Mouse (Mus musculus): ENCODE measurements around the gene Arhgap21. TPM values are rescaled to one million over a fixed set of nuclear protein-coding genes. Genes with fewer than 3 reads are reported as not detected.

Gene Arhgap21
- polyA plus RNA-seq, 1 experiment, result 82.7 TPM

- Histone ChIP-seq H3K4me3 (ENCODE audit: insufficient read depth, low read length) (no peak overlapping the region), H3K27ac (ENCODE audit: insufficient read depth, low read length) (no peak overlapping the region), H3K4me1 (ENCODE audit: control insufficient read depth, insufficient read depth, low read length) (peaks cover 7% of the 10 kb centered on the region)
- TF ChIP-seq CTCF (IDR thresholded peaks at IDR 0.05; ENCODE audit: borderline replicate concordance, insufficient read depth, low read length) (no peak), POLR2A (IDR thresholded peaks at IDR 0.05; ENCODE audit: low read depth, low read length) (no peak)
These were observed 40.2 kb downstream of the Arhgap21 start for GRCm38 (mm10) chr2:20928454-20928853.

GRCm38 (mm10) chr2:20924938-20925337 is 43.7 kb downstream of the Arhgap21 start:
- Histone ChIP-seq H3K4me3 (ENCODE audit: insufficient read depth, low read length) (no peak overlapping the region), H3K4me1 (ENCODE audit: control insufficient read depth, insufficient read depth, low read length) (peaks cover 7% of the 10 kb centered on the region), H3K27ac (ENCODE audit: insufficient read depth, low read length) (peak overlapping the region; percentile 6; the same call in 1 of the 2 replicates)
- TF ChIP-seq CTCF (IDR thresholded peaks at IDR 0.05; ENCODE audit: borderline replicate concordance, insufficient read depth, low read length), result no peak
- TF ChIP-seq POLR2A (IDR thresholded peaks at IDR 0.05; ENCODE audit: low read depth, low read length), result no peak

DNA sequence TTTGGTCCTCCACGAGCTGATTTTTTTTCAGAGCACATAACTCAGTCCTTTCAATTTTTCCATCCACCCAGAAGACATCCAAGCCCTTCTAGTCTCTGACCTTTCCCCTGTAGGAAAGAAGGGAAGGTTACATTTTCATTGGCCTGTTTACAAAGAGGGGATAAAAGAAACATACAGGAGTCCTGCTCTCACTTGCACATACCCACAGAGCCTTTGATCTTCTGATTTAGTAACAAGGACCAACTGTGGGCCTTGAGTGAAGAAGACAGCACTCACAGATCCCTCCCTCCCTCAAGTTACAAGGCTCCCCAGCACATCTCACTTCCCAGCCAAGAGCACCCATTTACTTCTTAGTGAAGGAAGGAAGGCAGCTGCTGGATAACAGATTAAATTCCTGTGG is 46.3 kb downstream of the Arhgap21 start:
- Histone ChIP-seq H3K4me1 (ENCODE audit: control insufficient read depth, insufficient read depth, low read length) (peaks cover 7% of the 10 kb centered on the region), H3K4me3 (ENCODE audit: insufficient read depth, low read length) (no peak overlapping the region), H3K27ac (ENCODE audit: insufficient read depth, low read length) (no peak overlapping the region)
- TF ChIP-seq POLR2A (IDR thresholded peaks at IDR 0.05; ENCODE audit: low read depth, low read length) (no peak), CTCF (IDR thresholded peaks at IDR 0.05; ENCODE audit: borderline replicate concordance, insufficient read depth, low read length) (no peak)

GRCm38 (mm10) chr2:20921558-20921957 is 47.1 kb downstream of the Arhgap21 start:
- Histone ChIP-seq H3K4me1 (ENCODE audit: control insufficient read depth, insufficient read depth, low read length) (peaks cover 4% of the 10 kb centered on the region; the same call in 1 of the 2 replicates), H3K27ac (ENCODE audit: insufficient read depth, low read length) (no peak overlapping the region), H3K4me3 (ENCODE audit: insufficient read depth, low read length) (no peak overlapping the region)
- TF ChIP-seq CTCF (IDR thresholded peaks at IDR 0.05; ENCODE audit: borderline replicate concordance, insufficient read depth, low read length), result no peak
- TF ChIP-seq POLR2A (IDR thresholded peaks at IDR 0.05; ENCODE audit: low read depth, low read length), result no peak

DNA sequence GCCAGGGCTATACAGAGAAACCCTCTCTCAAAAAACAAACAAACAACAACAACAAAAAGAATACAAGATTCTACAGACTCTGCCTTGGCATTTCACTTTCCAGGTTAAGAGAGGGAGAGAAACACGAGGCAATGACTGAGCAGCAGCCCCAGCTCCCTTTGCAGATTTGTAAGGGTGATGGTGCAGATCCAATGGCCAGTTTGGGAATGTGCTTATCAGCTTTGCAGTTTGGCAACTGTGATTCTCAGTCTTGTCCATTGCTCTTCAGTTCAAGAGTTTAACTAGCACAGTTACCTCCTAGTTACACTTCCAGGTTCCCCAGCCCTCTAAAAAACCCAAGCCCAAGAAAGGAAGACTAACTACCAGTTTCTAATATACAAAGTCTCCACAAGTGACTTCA is 47.7 kb downstream of the Arhgap21 start:
- TF ChIP-seq CTCF (IDR thresholded peaks at IDR 0.05; ENCODE audit: borderline replicate concordance, insufficient read depth, low read length) (no peak), POLR2A (IDR thresholded peaks at IDR 0.05; ENCODE audit: low read depth, low read length) (no peak)
- H3K27ac ChIP-seq (ENCODE audit: insufficient read depth, low read length), result no peak overlapping the region
- peaks cover 3% of the 10 kb centered on the region; the same call in 1 of the 2 replicates for H3K4me1 ChIP-seq (ENCODE audit: control insufficient read depth, insufficient read depth, low read length)
- H3K4me3 ChIP-seq (ENCODE audit: insufficient read depth, low read length), result no peak overlapping the region

GRCm38 (mm10) chr2:20914531-20915320 is 54.0 kb downstream of the Arhgap21 start:
- no peak overlapping the region for H3K27ac ChIP-seq (ENCODE audit: insufficient read depth, low read length)
- TF ChIP-seq CTCF (IDR thresholded peaks at IDR 0.05; ENCODE audit: borderline replicate concordance, insufficient read depth, low read length), result no peak
- TF ChIP-seq POLR2A (IDR thresholded peaks at IDR 0.05; ENCODE audit: low read depth, low read length), result no peak
- no peak overlapping the region for H3K4me3 ChIP-seq (ENCODE audit: insufficient read depth, low read length)
- peaks cover under 1% of the 10 kb centered on the region for H3K4me1 ChIP-seq (ENCODE audit: control insufficient read depth, insufficient read depth, low read length)

DNA sequence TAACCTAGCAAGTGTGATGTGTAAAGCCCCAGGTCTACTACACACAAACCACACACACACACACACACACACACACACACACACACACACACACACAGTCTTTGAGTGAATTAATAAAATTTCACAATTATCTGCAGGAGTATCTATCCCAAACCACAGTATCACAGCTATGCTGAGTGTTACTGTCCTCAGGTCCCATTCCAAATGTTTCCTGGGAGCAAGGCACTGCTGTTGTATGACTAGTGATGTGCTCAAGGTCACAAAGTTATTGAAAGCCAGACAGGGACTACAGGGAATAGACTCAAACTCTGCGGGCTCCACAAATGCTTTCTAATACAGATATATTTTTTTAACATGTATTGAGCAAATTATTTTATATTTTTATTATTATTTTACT is 55.7 kb downstream of the Arhgap21 start:
- Histone ChIP-seq H3K27ac (ENCODE audit: insufficient read depth, low read length) (no peak overlapping the region), H3K4me1 (ENCODE audit: control insufficient read depth, insufficient read depth, low read length) (peaks cover 8% of the 10 kb centered on the region), H3K4me3 (ENCODE audit: insufficient read depth, low read length) (no peak overlapping the region)
- TF ChIP-seq CTCF (IDR thresholded peaks at IDR 0.05; ENCODE audit: borderline replicate concordance, insufficient read depth, low read length) (no peak), POLR2A (IDR thresholded peaks at IDR 0.05; ENCODE audit: low read depth, low read length) (no peak)

- Histone ChIP-seq H3K4me3 (ENCODE audit: insufficient read depth, low read length) (no peak overlapping the region), H3K27ac (ENCODE audit: insufficient read depth, low read length) (no peak overlapping the region)
- no peak for TF ChIP-seq POLR2A (IDR thresholded peaks at IDR 0.05; ENCODE audit: low read depth, low read length)
- no peak for TF ChIP-seq CTCF (IDR thresholded peaks at IDR 0.05; ENCODE audit: borderline replicate concordance, insufficient read depth, low read length)
These were observed 56.2 kb downstream of the Arhgap21 start for GRCm38 (mm10) chr2:20912348-20913018.

GRCm38 (mm10) chr2:20910446-20910845 is 58.2 kb downstream of the Arhgap21 start:
- Histone ChIP-seq H3K4me3 (ENCODE audit: insufficient read depth, low read length) (no peak overlapping the region), H3K27ac (ENCODE audit: insufficient read depth, low read length) (no peak overlapping the region), H3K4me1 (ENCODE audit: control insufficient read depth, insufficient read depth, low read length) (peaks cover 9% of the 10 kb centered on the region)
- TF ChIP-seq CTCF (IDR thresholded peaks at IDR 0.05; ENCODE audit: borderline replicate concordance, insufficient read depth, low read length), result no peak
- TF ChIP-seq POLR2A (IDR thresholded peaks at IDR 0.05; ENCODE audit: low read depth, low read length), result no peak

More at GRCm38 (mm10) chr2:20912348-20913018, 56.2 kb downstream of the Arhgap21 start:
- peaks cover 9% of the 10 kb centered on the region for H3K4me1 ChIP-seq (ENCODE audit: control insufficient read depth, insufficient read depth, low read length)

DNA sequence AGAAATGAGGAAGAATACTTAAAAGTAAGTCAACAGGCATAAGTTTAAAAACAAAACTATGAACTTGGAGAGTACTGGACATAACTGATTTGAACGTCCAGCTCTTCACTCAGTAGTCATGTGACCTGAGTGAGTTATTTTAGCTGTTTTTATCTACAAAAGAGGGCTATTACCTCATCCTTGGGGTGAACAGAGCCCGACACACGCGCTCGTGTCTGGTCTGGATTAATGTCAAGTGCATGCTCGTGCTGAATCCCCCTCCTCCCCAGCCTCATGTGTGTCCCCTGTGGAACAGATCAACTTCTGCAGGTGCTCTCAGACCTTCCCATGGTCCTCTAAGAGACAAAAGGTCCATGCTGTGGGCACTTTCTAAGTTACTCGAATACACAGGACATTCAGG is 59.3 kb downstream of the Arhgap21 start:
- Histone ChIP-seq H3K27ac (ENCODE audit: insufficient read depth, low read length) (no peak overlapping the region), H3K4me1 (ENCODE audit: control insufficient read depth, insufficient read depth, low read length) (peaks cover 9% of the 10 kb centered on the region), H3K4me3 (ENCODE audit: insufficient read depth, low read length) (no peak overlapping the region)
- TF ChIP-seq POLR2A (IDR thresholded peaks at IDR 0.05; ENCODE audit: low read depth, low read length), result no peak
- no peak for TF ChIP-seq CTCF (IDR thresholded peaks at IDR 0.05; ENCODE audit: borderline replicate concordance, insufficient read depth, low read length)

All from embryonic fibroblast, embryonic 13.5 days (primary cell).